Mouse (Mus musculus): ENCODE data around the gene Rin2.
"Not testable (repeated sequence)": the region's sequence is repeated elsewhere in the genome, so short reads cannot be mapped to it uniquely, and the experiment has no call there.

Gene Rin2

DNA sequence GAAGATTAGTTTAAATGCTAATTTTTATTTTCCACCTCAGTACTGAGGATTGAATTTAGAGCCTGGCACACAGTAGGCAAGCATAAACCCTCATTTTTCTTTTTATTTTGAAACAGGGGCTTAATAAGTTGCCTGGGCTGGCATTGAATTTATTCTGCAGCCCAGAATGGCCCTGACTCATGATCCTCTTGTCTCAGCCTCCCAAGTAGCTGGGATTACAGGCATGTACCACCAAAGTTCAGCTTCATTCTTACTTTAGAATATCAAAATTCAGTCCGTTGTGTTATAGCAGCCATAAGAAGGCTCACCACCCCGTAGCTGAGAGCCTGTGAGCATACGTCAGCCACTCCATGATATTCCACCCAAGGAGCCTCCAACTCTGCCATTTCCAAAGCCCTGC, 191.2 kb downstream of the Rin2 start:
- DNase-seq: no peak

DNA sequence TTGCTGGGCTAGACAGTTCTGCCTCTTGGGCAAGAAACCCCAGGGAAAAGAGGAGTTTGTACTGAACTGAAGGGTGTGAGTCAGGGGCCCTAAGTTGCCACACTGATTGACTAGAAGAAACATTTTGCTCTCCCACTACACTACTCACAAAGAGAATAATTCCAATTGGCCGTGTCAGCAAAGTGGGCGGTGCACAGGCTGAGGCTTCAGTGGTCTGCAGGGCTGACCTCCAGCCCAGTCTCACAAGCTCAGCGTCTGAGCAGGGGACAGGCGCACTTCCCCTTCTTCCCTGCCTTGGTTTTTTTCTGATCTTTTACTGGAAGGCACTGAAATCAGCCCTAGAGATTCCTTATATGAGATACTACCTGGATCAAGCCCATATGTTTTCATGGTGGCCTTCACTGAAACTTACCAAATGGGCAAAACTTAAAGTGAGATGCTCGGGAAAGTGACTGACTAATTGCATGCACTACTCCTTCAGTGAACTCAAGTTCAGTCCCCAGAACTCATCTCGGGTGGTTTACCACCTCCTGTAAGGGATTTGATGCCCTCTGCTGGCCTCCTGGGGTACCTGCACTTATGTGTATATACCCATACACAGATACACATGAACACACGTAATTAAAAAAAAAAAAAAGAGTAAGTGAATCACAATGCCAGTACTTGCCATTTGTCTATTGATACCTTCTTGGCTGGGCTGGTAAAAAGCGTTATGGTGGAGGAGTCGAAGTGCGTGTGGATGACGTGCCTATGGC, 191.9 kb downstream of the Rin2 start:
- DNase-seq: no peak

DNA sequence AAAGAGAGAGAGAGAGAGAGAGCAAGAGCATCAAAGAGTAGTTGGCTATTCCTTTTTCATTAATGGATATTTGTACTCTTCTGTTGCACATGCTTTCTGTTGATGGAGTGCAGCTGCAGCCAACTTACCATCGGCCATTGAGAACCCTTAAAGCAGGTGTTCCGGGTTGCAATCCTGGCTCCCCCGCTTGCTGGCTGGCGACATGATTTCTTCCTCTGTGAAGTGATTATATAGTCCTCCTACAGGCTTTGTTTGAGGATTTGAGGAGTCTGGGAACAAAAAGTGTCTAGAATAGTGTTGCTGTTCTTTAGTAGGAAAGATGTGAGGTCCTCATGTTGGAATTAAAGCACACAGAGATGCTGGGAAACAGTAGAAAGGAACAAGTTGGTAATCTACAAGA, 196.3 kb downstream of the Rin2 start:
- DNase-seq: no peak

DNA sequence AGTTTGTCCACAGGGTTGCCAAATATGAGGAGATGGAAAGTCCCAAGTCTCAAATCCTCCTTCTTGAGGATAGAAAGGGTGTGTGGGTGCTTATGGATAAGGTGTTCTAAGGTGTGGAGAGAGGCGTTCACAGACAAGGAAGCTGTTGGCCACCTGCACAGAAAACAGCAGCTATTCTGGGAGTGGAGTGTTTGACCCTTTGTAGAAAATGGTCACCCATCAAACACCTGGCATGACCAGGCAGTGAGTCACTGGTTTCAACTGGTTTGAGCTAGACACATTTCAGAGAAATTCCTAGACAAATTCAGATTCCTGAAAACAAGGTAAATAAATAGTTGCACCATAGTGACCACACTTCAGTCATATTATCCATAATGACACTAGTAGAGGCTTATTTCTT, 197.1 kb downstream of the Rin2 start:
- DNase-seq: no peak

DNA sequence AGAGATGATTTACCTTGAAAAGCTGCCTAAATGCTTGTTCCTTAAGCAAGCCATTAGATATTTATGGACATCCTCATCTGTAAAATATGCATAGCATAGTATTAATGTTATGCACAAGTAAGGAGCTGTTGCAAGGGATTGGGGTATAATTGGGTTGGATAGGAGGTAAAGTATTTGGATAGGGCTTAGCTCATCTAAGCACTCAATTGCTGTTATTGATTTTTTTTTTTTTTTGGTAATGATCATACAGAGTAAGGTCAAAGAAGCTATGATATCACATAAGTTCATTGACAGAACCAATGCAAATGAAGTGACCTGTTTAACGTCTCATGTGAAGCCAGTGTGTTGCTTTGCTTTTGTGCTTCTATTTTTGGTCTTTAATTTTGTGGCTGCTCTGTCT, 198.9 kb downstream of the Rin2 start:
- DNase-seq: no peak

DNA sequence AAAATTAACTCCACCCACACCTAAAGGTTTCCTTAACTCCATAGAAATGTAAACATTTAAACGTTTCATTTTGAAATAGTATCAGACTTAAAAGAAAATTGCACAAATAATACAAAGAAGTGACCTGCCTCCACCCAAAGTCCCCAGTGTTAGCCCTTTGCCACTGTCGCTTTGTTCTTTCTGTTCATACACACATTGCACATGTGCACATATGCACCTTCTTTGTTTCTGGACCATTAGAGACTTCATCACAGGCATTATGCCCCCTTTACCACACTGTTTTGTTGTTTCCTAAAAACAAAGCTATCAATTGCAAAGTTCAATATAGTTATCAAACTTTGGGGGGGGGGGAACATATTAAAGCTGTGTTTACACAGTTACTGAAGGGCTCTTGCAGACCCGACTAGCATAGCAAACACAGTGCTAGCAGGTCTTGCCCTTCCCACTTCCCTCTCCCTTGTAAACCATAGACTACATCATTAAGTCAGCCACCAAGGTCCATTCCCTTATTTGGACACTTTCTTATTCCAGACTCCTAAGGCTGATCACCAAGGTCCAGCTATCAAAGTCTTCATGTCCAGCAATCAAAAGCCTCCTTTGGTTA, 200.0 kb downstream of the Rin2 start:
- no peak for DNase-seq

DNA sequence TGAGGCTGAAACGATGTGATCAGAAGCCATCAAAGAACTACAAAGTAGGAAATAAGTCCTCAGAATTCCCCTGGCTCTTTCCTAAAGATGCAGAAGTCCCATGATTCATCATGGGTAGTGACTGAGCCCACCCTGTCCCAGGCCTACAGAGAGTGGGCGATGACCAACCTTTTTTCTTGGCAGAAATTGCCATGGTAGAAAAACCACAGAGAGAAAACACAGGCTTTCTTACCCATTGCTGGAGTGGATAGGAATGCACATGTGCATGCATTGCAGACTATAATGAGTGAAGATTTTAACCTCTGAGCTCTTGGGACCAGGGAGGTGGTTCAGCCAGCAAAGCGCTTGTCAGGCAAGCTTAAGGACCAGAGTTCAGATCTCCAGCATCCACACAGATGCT, 202.2 kb downstream of the Rin2 start:
- no peak for DNase-seq

DNA sequence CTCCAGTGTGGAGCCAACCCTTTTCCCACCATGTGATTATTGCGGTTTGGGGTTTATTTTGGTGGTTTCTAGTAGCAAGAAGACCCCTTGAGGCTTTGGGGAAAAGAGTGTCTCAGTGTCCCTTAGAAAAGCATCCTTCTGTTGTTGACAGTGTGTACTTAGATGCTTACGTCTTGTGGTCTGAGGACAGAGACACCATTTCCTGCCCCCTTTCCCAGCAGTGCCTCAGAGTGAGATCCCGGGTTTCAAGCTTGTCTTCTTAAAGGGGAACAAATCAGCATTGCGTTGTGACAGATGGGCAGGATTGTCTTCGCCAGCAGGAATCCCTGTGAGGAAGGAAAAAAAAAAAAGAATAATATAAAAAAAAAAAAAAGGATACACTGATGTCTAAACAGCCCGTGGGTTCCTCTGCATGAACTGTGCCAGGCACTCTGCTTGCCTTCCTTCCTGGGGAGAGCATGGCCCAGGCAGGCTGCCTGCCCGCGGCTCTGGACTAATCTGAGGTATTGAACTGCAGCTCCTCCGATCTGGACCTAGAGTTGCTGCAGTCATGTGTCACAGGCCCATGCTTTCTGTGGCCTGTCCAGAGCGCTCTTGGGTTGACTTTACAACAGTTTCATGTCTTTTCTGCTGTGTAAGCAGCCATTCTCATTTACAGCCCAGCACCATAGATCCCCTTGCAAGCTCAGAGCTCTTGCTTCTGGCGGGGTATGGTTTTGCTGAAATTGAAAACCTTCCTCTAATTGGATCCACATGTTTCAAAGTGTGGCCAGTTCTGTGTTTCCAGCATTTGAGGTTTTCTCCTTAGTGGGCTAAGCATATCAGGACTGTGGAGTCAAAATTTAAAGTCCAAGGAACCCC, 206.1 kb downstream of the Rin2 start:
- no peak for DNase-seq

DNA sequence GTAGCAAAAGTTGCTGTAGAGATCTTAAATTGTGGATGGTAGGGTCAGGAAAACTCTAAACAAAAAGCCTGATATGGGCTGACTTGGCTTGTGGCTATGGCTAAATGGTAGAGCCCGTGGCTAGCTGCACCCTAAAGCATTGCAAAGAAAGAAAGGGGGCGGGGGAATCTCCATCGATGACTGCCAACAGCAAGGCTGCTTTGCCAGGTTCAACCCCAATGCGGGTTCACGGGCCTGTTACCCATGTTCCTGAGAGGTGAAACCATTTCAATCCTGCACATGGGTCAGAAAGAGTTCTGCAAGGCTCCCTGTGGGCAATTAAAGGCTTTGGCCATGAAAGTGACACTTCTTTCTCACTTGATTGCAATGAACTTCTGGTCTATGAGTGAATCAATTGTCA, 206.9 kb downstream of the Rin2 start:
- no peak for DNase-seq

DNA sequence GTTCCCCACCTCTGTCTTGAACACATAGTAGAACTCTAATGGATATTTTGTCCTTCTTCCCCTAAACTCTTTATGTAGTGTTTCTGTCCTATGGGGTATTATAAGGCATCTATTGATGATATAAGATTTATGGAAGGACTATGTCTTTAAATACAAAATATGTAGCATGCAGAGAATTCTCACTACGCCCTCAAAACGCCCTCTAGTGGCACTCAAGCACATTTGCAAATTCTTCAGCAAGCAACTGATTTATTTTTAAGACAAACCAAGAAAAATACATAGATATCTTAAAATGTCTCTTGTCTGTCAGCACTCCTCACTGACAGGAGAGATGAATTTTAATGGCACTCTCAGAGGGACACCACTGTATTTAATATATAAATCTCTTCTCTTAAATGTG, 207.4 kb downstream of the Rin2 start:
- no peak for DNase-seq

DNA sequence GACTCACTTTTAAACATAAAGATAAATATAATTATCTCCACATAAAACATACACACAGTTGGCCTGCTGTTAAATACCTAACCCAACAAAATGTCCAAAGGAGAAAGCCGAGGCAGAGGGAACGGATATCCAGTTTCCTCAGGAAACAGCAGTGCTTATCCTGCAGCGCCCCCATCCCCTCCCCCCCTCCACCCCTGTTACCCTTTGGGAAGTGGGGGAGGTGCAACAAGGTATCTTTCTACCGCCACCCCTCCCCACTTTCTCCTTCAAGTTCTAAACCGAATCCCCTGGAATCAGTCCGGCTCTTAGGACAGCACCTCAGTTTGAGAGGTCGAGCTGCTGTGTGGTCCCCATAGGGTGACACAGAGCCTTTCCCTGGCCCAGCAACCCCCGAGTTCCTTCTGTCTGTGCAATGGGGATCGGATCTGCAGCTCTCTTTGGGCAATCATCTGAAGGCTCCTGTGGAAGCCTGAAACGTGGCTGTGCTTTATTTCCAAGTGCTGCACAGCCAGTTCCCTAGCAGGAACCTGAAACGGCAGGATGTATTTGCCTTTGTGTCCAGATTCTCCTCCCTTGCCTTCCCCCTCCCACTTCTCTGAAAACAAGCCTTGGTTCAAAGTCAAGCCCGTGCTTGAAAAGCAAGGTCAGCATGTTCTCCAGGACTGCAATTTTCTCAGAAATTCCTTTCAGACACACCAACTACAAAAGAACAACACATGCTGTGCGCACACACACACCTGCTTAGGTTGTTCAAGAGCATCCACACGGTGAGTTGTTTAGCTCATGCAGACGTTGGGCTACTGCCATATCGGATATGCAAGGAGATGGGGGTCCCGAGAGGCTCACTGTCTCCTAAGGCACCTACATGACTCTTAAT, 209.3 kb downstream of the Rin2 start:
- no peak for DNase-seq

DNA sequence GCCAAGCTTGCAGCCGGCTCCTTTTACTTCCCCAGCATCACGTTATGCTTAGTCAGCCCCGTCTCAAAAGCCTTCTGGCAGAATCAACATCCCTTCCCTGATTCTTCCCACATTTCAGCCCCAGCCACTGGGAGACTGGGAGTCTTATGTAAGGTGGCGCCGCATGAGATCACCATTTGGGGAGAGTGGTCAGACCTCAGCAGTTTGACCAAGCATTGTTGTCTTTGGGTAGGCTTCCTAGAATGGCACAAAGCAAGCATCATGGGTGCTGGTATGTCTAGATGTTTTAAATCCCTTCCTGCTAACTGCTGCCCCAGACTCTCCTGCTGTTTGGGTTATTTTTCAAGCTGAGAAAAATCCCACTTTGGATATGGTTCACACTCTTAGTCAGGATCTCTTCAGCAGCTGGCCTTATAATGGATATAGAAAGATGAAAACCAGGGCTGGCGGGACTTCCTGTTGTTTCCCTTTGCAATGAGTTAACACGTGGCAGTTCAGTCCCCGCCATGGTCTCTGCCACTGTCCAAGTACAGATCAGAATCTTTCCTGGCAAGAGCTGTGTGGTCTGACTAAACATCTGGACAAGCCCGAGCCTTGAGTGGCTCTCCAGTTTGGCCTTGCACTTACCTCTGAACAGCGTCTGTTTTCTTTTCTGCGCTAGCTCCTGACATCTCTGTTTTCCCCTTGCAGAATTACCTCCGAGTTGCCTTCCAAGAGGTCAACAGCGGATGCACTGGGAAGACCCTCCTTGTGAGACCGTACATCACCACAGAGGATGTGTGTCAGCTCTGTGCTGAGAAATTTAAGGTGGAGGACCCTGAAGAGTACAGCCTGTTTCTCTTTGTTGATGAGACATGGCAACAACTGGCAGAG, 210.1 kb downstream of the Rin2 start:
- DNase-seq: no peak

DNA sequence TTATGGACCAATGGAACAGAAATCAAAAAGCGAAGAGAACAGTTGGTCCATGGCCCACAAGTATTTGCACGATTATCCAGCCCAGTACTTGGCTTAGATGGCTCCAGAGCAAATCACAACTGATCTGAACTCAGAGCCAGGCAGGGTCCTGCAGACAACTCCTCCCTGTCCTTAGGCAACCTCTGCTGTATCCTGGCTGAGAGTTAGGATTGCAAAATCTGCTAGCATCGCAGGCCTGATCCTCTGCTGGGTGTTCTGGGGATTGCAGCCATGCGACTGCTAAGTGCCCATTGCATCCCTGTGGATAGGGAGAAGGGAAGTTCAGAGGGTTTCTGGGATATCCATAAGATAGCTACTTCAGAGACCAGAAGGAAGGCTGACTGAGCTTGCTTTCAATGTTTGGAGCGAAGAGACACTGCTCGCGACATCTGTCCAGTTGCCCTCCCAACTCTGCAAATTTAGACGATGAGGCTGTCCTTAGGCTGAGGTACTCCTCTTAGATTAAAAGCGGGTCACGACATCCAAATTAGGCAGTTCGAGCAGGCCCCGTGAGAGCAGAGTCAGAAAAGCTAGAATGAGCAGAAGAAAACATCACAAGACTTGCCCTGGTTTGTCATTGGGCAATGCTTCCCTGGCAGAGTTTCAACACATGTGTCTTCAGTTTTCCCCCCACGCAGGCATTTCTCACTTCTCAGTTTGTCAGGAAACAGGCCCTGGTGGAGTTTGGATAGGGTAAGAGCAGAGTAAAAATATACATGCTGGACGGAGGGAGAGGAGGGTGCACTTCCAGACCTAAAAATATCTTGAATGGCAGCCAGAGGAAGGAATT, 213.1 kb downstream of the Rin2 start:
- DNase-seq: no peak

DNA sequence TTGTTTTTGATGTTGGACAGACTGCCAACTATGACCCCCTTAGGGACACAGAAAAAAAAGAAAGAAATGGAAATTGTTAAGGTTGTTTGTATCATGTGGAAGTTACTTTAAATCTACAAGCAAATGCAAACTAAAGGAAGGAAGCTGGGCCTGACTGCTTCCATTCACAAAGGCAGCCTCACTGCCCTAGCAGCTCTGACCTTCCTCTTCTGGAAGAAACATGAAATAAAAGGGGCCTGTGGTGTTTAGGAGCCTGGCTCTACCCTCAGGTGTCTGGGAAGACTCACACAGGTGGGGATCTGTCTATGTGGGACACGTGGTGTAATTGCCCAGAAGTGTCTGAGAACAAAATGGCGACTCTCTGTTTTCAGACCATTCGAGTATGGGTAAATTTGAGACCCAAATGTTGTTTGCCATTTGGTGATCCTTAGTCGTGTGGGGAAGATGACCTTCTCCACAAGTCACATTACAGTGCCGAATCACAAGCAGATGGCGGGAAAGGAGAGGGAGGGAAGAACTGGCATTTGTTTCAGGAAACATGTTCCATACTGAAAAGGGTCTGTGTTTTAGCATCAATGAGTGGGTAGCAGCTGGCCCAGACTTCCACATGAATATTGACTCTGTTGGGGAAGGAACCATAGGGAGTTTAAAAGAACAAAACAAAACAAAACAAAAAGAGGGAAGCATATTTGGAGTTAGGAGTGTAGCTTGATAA, 213.9 kb downstream of the Rin2 start:
- no peak for DNase-seq

DNA sequence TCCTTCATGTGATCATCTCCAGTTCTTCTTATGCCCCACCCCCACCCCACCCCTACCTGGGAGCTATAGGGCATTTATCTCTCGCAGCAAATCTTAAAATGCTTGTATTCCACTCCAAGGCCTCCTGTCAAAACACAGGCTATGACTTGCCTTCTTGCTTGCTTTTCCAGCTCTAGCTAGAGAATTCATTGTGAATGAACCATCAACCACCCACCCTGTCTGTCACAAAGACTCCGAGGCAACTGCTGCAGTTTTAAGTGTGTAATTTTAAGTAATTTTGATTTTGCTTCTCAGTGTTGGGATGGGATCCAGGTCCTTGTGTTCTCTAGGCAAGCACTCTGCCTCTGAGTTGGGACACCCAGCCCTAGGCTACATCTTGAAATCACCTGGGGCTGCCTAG, 215.6 kb downstream of the Rin2 start:
- no peak for DNase-seq

DNA sequence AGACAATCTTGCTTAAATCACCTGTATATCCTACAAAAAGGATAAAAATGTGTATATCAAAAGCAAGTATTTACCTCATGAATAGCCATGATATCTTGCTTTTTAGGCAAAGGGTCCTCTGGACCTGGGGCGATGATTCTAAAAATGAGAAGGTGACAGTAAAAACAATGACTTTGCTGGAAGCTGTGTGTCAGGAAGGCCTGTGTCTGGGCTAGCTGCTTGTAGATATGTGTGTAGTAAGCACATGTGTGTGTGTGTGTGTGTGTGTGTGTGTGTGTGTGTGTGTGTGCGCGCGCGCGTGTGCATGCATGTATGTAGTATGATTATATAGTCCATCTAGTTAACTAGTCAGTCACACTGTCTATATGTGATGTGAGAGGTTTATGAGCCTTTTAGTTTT, 218.7 kb downstream of the Rin2 start:
- DNase-seq: no peak

DNA sequence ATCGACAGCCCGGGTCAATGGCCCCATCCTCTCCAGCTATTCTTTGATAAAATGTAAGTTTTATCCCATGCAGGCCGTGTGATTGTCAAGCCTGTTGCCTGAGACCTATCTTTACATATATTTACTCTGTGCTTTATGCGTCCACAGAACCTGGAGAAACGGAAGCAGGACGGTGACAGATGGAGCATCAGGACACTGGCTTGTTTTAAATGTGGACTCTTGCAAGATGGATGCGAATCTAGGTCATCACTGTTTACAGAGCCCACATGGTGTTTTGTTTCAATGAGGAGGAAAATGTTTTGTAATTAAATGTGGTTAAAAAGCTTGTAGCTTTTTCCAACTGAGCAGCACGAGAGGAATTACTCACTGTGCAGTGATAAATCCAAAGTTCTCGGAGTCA, 223.1 kb downstream of the Rin2 start:
- no peak for DNase-seq

DNA sequence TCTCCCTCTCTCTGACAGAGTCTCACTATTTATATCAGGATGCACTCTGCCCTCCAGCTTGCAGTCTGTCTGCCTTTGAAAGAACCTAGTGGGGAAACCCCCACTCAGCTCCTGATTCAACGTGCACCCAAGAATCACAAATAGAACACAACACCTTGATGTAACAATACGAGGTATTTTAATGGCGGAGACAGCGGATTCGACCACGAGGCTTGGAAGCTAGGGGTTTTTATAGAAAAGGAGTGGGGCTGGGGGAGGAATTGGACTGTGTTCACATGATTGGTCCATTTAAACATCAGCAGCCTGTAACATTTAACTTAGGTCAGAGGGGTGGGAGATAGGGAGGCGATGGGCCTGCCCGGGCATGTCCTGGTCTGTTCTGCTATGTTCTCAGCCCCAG, 225.3 kb downstream of the Rin2 start:
- DNase-seq: not testable (repeated sequence)

DNA sequence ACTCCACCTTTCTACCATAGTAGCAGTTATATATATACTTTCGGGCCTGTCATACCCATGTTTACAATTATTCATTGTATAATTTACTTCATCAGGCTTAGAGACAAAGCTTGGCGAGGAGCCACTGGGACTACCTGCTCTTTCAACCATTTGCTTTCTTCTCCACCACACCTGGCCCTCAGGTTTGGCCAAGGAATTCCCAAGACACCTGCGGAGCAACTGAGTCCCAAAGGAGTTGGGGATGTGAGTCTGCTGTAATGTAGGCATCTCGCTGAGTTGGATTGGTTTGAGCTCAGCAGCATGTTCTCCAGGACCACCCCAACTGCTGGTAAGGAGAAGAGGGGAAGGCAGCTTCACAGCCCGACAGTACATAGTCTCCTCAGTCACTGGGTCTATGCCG, 226.8 kb downstream of the Rin2 start, which contains the start of gene Naa20:
TSS of gene Naa20 (plus strand) at position 239 of the 400 bp plus-strand sequence.
- DNase-seq: no peak

All from B cell, adult 2 months (primary cell).